Mouse (Mus musculus) CH12F3 (cell line): ENCODE data around the gene Bcl11b.

Experiments used
- in situ Hi-C: fragments of 300-500 bp; cut with MboI; formaldehyde crosslinking; loops from 2 replicates; pipeline ENCODE4 v1.14.3; 2020; ENCODE audit warnings: low sequenced_read_pairs

Bcl11b gene

GRCm38 (mm10) chr12:107915396-107915795 lies 88.0 kb downstream of the Bcl11b start:
- in situ Hi-C loops: no loop called here

GRCm38 (mm10) chr12:107908826-107909225 lies 94.6 kb downstream of the Bcl11b start:
- in situ Hi-C loops: no loop called here

DNA sequence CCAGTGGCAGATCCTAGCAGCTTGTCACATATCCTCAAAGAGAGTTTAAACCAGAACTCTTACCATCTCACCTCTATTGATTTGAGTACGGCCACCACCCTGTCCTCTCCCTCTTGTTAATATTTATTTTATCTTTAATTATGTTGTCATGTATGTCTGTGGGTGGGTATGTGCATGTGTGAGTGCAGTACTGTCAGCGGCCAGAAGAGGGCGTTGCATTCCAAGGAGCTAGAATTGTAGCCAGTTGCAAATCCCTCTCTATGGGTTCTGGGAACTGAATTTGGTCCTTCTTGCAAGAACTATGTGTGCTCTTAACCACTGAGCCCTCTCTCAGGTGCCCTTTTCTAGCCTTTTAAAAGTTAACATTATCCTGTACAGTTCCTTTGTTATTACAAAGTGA lies 98.1 kb downstream of the Bcl11b start:
- in situ Hi-C loops: no loop called here

- in situ Hi-C loops: no loop called here
Measured at GRCm38 (mm10) chr12:107904457-107904856, 98.9 kb downstream of the Bcl11b start.

- in situ Hi-C loops: no loop called here
Measured at GRCm38 (mm10) chr12:107903949-107904348, 99.5 kb downstream of the Bcl11b start.

DNA sequence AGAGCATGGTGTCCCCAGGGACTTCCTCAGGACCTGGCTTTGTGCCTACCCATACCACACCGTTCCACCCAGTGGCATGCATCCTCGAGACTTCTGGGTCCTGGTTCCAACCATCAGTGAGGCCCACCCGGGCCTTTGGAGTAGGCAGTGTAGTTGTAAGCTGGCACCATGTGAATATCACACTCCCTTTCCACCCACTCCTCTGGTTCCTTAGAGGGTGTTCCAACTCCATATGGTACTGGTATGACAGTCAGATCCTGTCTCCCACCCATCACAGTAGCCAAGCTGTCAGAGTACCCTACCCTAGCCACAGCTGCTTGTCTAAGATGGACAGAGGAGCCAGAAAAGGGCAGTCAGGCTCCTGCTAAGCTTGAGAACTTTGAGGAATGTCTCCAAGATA lies 112.0 kb downstream of the Bcl11b start:
- in situ Hi-C loops: no loop called here

DNA sequence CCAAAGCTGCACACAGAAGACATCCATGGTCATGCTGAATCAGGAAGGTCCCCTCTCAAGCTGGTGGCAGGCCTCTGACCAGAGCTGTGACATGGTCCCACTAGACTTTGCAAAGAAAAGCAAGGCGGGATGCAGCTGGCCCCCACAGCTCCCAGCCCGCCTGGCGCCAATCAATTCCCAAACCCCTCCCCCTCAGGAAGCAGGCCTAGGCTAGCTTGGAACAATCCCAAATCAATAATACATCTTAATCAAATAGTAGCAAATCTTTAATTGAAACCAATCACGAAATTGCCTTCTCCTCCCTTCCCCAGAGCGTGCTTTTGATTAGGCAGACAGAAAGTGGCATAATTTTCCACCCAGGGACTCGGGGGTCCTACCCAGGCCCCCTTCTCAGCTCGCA lies 113.1 kb downstream of the Bcl11b start:
- in situ Hi-C loops: no loop called here

DNA sequence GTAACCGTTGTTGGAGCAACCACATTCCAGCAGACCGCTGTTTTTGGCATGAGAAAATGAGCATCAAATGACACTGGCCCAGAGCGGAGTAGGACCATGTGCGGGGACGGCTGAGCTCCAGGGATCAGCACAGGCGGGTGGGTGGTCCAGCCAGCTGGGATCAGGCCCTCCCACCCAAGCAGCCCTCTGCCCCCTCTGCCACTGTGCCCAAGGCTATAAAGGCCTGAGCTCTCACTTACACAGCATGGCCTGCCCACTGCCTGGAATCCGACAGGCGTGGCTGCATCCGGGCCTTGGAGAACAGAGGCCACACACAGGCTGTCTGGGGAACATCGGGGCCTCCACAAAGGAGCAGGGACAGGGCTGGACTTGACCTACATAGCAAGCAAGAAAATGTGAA lies 113.6 kb downstream of the Bcl11b start:
- in situ Hi-C loops: no loop called here

DNA sequence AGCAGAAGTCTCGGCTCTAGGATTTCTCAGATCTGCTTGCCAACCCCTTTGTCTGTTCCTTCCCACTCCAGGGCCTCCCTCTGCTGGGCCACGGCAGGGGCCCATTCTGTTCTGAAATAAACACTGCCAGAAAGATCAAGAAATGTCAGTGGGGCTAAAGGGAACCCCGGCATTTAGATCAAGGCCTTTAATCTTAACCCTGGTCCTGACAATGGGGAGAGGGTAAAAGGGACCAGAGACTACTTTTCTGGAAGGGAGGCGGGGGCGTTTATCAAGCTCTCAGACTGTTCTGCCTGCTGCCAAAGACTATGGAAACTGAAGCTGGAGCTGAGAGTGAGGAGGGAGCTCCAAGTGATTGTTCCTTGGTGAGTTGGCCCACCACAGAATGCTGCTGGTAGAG lies 114.8 kb downstream of the Bcl11b start:
- in situ Hi-C loops: no loop called here

DNA sequence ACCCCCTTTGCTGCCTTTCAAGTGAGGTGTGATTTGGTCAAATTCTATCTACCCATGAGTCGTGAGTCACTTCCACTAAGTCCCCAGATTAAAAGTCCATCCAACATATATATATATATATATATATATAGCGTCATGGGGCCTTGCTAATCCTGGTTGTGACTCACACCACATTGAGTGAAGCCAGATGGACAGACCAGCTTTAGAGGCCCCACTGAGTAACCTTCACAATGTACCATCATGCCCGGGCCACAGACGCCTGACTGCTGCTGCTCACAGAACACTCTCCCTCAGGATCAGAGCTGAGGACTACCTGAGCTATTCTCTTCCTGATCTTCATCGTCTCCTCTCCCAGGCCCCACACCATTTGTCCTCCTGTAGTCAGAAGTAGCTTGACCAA lies 115.4 kb downstream of the Bcl11b start:
- in situ Hi-C loops: no loop called here

- in situ Hi-C loops: no loop called here
Measured at GRCm38 (mm10) chr12:107887621-107888020, 115.8 kb downstream of the Bcl11b start.

- in situ Hi-C loops: no loop called here
Measured at GRCm38 (mm10) chr12:107884330-107885065, 118.9 kb downstream of the Bcl11b start.

DNA sequence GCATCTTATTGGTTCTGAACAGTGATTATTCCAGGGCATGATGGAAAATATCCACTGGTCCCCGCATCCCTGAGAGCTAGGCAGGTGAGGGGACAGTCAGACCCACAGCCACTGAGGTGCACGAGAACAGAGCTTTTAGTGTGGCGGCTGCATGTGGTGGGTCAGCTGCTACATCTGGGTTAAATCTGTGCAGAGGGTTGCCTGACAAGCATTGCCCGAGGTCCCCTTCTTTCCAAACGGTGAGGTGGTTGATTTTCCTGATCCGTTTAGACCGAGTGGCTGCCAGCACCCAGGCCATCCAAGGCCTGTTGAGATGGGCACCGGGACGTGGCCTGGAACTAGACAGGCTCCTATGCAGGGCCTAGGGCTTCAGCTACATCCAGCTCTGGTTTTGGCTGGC lies 121.7 kb downstream of the Bcl11b start:
- in situ Hi-C loops: no loop called here

- in situ Hi-C loops: no loop called here
Measured at GRCm38 (mm10) chr12:107880748-107881147, 122.7 kb downstream of the Bcl11b start.

DNA sequence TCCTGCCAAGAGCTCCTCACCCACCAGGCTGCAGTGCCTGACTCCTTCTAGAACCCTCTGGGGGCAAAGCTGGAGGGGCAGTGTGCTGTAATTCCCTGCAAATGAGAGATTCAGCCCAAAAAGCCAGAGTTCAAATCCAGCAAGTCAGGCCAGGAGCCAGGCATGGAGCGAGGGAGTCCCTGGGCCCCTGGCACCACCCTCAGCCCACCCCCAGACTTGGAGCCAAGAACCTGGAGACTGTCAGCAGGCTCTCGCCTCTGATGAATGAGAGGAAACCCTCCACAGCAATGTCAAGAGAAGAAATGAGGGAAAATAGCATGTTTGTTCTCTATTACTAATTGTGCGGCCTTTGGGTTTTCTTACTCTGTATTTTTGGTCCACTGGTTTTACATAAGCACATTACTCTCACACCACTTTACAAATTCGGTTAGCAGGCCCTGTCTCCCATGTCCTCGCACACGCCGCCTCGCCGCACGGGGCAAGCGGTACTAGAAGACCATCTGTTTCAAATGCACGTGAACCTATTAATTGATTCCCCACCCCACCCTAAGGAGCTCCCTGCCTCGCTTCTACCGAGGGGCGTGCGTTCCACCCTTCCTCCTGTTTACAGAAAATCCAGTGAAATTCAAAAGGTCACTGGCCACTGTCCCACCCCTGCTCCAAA lies 124.2 kb downstream of the Bcl11b start:
- in situ Hi-C loops: no loop called here

GRCm38 (mm10) chr12:107876237-107876636 lies 127.2 kb downstream of the Bcl11b start:
- in situ Hi-C loops: no loop called here

DNA sequence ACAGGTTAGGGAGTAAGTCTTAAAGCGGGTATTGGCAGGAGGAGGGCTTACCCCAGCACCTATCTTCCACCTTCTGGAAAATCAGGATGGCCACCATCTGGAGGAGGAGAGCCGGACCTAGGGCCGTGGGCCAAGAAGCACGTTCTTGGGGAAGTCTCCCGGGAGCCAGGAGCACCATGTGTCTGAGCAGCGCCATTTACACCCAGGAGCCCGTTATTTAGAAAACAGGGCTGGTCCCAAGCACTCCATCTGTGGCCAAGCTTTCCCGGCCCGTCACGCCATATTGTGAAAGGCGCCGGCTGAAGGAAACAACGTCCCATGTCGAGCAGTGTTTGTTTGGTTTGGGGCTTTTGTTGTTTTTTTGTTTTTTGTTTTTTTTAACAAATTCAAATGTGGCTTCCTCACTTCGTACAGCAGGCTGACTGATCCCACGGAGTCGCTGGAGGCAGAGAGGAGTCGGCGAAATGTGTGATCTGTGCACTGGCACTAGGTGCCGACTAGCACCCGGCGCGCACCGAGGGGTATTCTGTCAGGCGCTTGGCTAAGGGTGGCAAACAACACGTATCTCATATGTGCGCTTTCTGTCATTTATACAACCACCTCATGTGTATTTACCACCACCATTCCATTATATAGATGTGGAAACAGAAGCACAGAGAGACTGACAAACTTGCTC lies 128.8 kb downstream of the Bcl11b start:
- in situ Hi-C loops: no loop called here

GRCm38 (mm10) chr12:107869526-107870050 lies 133.8 kb downstream of the Bcl11b start:
- in situ Hi-C loops: no loop called here

GRCm38 (mm10) chr12:107868291-107868690 lies 135.1 kb downstream of the Bcl11b start:
- in situ Hi-C loops: no loop called here
